Mouse (Mus musculus): Measurements from ENCODE around the gene Zfp853. TPM values are rescaled to one million over a fixed set of nuclear protein-coding genes. Genes with fewer than 3 reads are reported as not detected.

Zfp853 gene
- polyA plus RNA-seq, 1 experiment from 2014 or later = not detected

- Histone ChIP-seq H3K4me2 (ENCODE audit: low read length) (no peak overlapping the region), H3K36me3 (ENCODE audit: control insufficient read depth, insufficient read depth, low read length) (peaks cover 71% of the 10 kb centered on the region), H3K9ac (ENCODE audit: low read length) (no peak overlapping the region), H3K4me3 (ENCODE audit: low read depth, low read length) (no peak overlapping the region), H3K4me1 (ENCODE audit: control insufficient read depth, insufficient read depth, low read length) (peaks cover 8% of the 10 kb centered on the region), H3K27me3 (replicated peaks; ENCODE audit: control insufficient read depth, insufficient read depth, low read length) (no peaks in the 10 kb centered on the region), H3K27ac (ENCODE audit: low read depth, low read length) (no peak overlapping the region), H3K9me3 (replicated peaks; ENCODE audit: control insufficient read depth, low read length) (no peaks in the 10 kb centered on the region)
- DNase-seq (ENCODE audit: low spot score) (no peak), ATAC-seq (no peak)
- WGBS = 88% methylated on average over 5 of the region's 5 CpGs
Observed at GRCm38 (mm10) chr5:143316605-143317287, 23.3 kb upstream of the Zfp853 start.

GRCm38 (mm10) chr5:143315514-143315888, 22.1 kb upstream of the Zfp853 start:
- no peaks in the 10 kb centered on the region for H3K9me3 ChIP-seq (replicated peaks; ENCODE audit: control insufficient read depth, low read length)
- H3K4me2 ChIP-seq (ENCODE audit: low read length) = peak overlapping the region; percentile 84
- DNase-seq (ENCODE audit: low spot score) = no peak
- H3K4me3 ChIP-seq (ENCODE audit: low read depth, low read length) = peak overlapping the region; percentile 87
- 12% methylated on average over 8 of the region's 8 CpGs for WGBS
- no peak overlapping the region for H3K27ac ChIP-seq (ENCODE audit: low read depth, low read length)
- ATAC-seq = no peak; the same call in 1 of the 2 replicates
- H3K9ac ChIP-seq (ENCODE audit: low read length) = peak overlapping the region; percentile 96
- H3K27me3 ChIP-seq (replicated peaks; ENCODE audit: control insufficient read depth, insufficient read depth, low read length) = no peaks in the 10 kb centered on the region
- peaks cover 72% of the 10 kb centered on the region for H3K36me3 ChIP-seq (ENCODE audit: control insufficient read depth, insufficient read depth, low read length)
- peaks cover 8% of the 10 kb centered on the region for H3K4me1 ChIP-seq (ENCODE audit: control insufficient read depth, insufficient read depth, low read length)

GRCm38 (mm10) chr5:143314730-143315513, 21.5 kb upstream of the Zfp853 start, which contains the start of gene E130309D02Rik:
Gene E130309D02Rik (minus strand): TSS chr5:143315360.
- under 1% methylated on average over 75 of the region's 101 CpGs for WGBS
- peaks cover 8% of the 10 kb centered on the region for H3K4me1 ChIP-seq (ENCODE audit: control insufficient read depth, insufficient read depth, low read length)
- peak within 1 kb of the TSS; percentile 87 for H3K4me3 ChIP-seq (ENCODE audit: low read depth, low read length)
- H3K9me3 ChIP-seq (replicated peaks; ENCODE audit: control insufficient read depth, low read length) = no peaks in the 10 kb centered on the region
- peak; percentile 85 for ATAC-seq
- H3K4me2 ChIP-seq (ENCODE audit: low read length) = peak within 1 kb of the TSS; percentile 84
- H3K36me3 ChIP-seq (ENCODE audit: control insufficient read depth, insufficient read depth, low read length) = peaks cover 72% of the 10 kb centered on the region
- peak; percentile 87 for DNase-seq (ENCODE audit: low spot score)
- peak within 1 kb of the TSS; percentile 96 for H3K9ac ChIP-seq (ENCODE audit: low read length)
- peak within 1 kb of the TSS; percentile 96 for H3K27ac ChIP-seq (ENCODE audit: low read depth, low read length)
- H3K27me3 ChIP-seq (replicated peaks; ENCODE audit: control insufficient read depth, insufficient read depth, low read length) = no peaks in the 10 kb centered on the region

- no peaks in the 10 kb centered on the region for H3K9me3 ChIP-seq (replicated peaks; ENCODE audit: control insufficient read depth, low read length)
- H3K9ac ChIP-seq (ENCODE audit: low read length) = peak overlapping the region; percentile 96
- H3K4me3 ChIP-seq (ENCODE audit: low read depth, low read length) = peak overlapping the region; percentile 87
- ATAC-seq (peak; percentile 16; the same call in 1 of the 2 replicates), DNase-seq (ENCODE audit: low spot score) (peak; percentile 63)
- H3K27me3 ChIP-seq (replicated peaks; ENCODE audit: control insufficient read depth, insufficient read depth, low read length) = no peaks in the 10 kb centered on the region
- H3K27ac ChIP-seq (ENCODE audit: low read depth, low read length) = peak overlapping the region; percentile 96
- peaks cover 8% of the 10 kb centered on the region for H3K4me1 ChIP-seq (ENCODE audit: control insufficient read depth, insufficient read depth, low read length)
- peak overlapping the region; percentile 84 for H3K4me2 ChIP-seq (ENCODE audit: low read length)
- H3K36me3 ChIP-seq (ENCODE audit: control insufficient read depth, insufficient read depth, low read length) = peaks cover 73% of the 10 kb centered on the region
- WGBS = under 1% methylated on average over 16 of the region's 16 CpGs
Observed at GRCm38 (mm10) chr5:143314183-143314729, 20.8 kb upstream of the Zfp853 start.

- ATAC-seq = no peak
- H3K9me3 ChIP-seq (replicated peaks; ENCODE audit: control insufficient read depth, low read length) = no peaks in the 10 kb centered on the region
- H3K36me3 ChIP-seq (ENCODE audit: control insufficient read depth, insufficient read depth, low read length) = peaks cover 73% of the 10 kb centered on the region
- H3K27ac ChIP-seq (ENCODE audit: low read depth, low read length) = no peak overlapping the region
- H3K27me3 ChIP-seq (replicated peaks; ENCODE audit: control insufficient read depth, insufficient read depth, low read length) = no peaks in the 10 kb centered on the region
- 67% methylated on average over 8 of the region's 8 CpGs for WGBS
- peak; percentile 81 for DNase-seq (ENCODE audit: low spot score)
- no peak overlapping the region for H3K4me2 ChIP-seq (ENCODE audit: low read length)
- H3K4me3 ChIP-seq (ENCODE audit: low read depth, low read length) = no peak overlapping the region
- H3K9ac ChIP-seq (ENCODE audit: low read length) = no peak overlapping the region
- peaks cover 8% of the 10 kb centered on the region for H3K4me1 ChIP-seq (ENCODE audit: control insufficient read depth, insufficient read depth, low read length)
Observed at GRCm38 (mm10) chr5:143311886-143312285, 18.5 kb upstream of the Zfp853 start.

GRCm38 (mm10) chr5:143309916-143310315, 16.5 kb upstream of the Zfp853 start:
- Histone ChIP-seq H3K4me3 (ENCODE audit: low read depth, low read length) (no peak overlapping the region), H3K4me1 (ENCODE audit: control insufficient read depth, insufficient read depth, low read length) (peaks cover 8% of the 10 kb centered on the region), H3K27me3 (replicated peaks; ENCODE audit: control insufficient read depth, insufficient read depth, low read length) (no peaks in the 10 kb centered on the region), H3K36me3 (ENCODE audit: control insufficient read depth, insufficient read depth, low read length) (peaks cover 80% of the 10 kb centered on the region), H3K4me2 (ENCODE audit: low read length) (no peak overlapping the region), H3K9ac (ENCODE audit: low read length) (no peak overlapping the region), H3K9me3 (replicated peaks; ENCODE audit: control insufficient read depth, low read length) (no peaks in the 10 kb centered on the region), H3K27ac (ENCODE audit: low read depth, low read length) (no peak overlapping the region)
- WGBS = 98% methylated on average over 7 of the region's 7 CpGs
- ATAC-seq (no peak), DNase-seq (ENCODE audit: low spot score) (no peak)

- peaks cover 8% of the 10 kb centered on the region for H3K4me1 ChIP-seq (ENCODE audit: control insufficient read depth, insufficient read depth, low read length)
- WGBS = 93% methylated on average over 5 of the region's 5 CpGs
- H3K27ac ChIP-seq (ENCODE audit: low read depth, low read length) = no peak overlapping the region
- H3K4me3 ChIP-seq (ENCODE audit: low read depth, low read length) = no peak overlapping the region
- H3K4me2 ChIP-seq (ENCODE audit: low read length) = no peak overlapping the region
- no peaks in the 10 kb centered on the region for H3K9me3 ChIP-seq (replicated peaks; ENCODE audit: control insufficient read depth, low read length)
- H3K36me3 ChIP-seq (ENCODE audit: control insufficient read depth, insufficient read depth, low read length) = peaks cover 89% of the 10 kb centered on the region
- H3K27me3 ChIP-seq (replicated peaks; ENCODE audit: control insufficient read depth, insufficient read depth, low read length) = no peaks in the 10 kb centered on the region
- no peak overlapping the region for H3K9ac ChIP-seq (ENCODE audit: low read length)
- no peak for ATAC-seq
- DNase-seq (ENCODE audit: low spot score) = no peak
Observed at GRCm38 (mm10) chr5:143308825-143309224, 15.4 kb upstream of the Zfp853 start.

- Histone ChIP-seq H3K9ac (ENCODE audit: low read length) (no peak overlapping the region), H3K4me3 (ENCODE audit: low read depth, low read length) (no peak overlapping the region), H3K4me1 (ENCODE audit: control insufficient read depth, insufficient read depth, low read length) (no peaks in the 10 kb centered on the region), H3K27ac (ENCODE audit: low read depth, low read length) (no peak overlapping the region), H3K36me3 (ENCODE audit: control insufficient read depth, insufficient read depth, low read length) (peaks cover 96% of the 10 kb centered on the region), H3K9me3 (replicated peaks; ENCODE audit: control insufficient read depth, low read length) (no peaks in the 10 kb centered on the region), H3K4me2 (ENCODE audit: low read length) (no peak overlapping the region), H3K27me3 (replicated peaks; ENCODE audit: control insufficient read depth, insufficient read depth, low read length) (no peaks in the 10 kb centered on the region)
- DNase-seq (ENCODE audit: low spot score) = no peak
- 93% methylated on average over 7 of the region's 7 CpGs for WGBS
- no peak for ATAC-seq
Observed at GRCm38 (mm10) chr5:143304251-143304650, 10.8 kb upstream of the Zfp853 start.
